Mouse (Mus musculus) midbrain, embryonic 16.5 days (tissue): Measurements from ENCODE around the gene Hnrnpf. TPM values are rescaled to one million over a fixed set of nuclear protein-coding genes. Genes with fewer than 3 reads are reported as not detected.

ENCODE experiments used
- ATAC-seq: fragments of 200-750 bp; cut with Nextera tagmentation; 2 replicates; pipeline ENCODE4 v1.8.0; 2017; ENCODE audit warnings: moderate TSS enrichment
- H3K27ac ChIP-seq: fragments of 300-500 bp; sonication (generic); 2 replicates; pipeline ENCODE4 v1.5.1; 2014; ENCODE audit warnings: mild to moderate bottlenecking, low read length, mixed read lengths
- H3K27me3 ChIP-seq: fragments of 300-500 bp; sonication (generic); 2 replicates; pipeline ENCODE4 v1.6.1; 2014; ENCODE audit warnings: low read depth, low read length, mixed read lengths; ENCODE audit not compliant: control insufficient read depth, insufficient read depth
- H3K36me3 ChIP-seq: fragments of 300-500 bp; sonication (generic); 2 replicates; pipeline ENCODE4 v1.6.1; 2014; ENCODE audit warnings: mild to moderate bottlenecking, low read length, moderate library complexity, mixed read lengths; ENCODE audit not compliant: control insufficient read depth, insufficient read depth
- H3K4me1 ChIP-seq: fragments of 300-500 bp; sonication (generic); 2 replicates; pipeline ENCODE4 v1.6.1; 2014; ENCODE audit warnings: mild to moderate bottlenecking, low read length, mixed read lengths; ENCODE audit not compliant: control insufficient read depth, insufficient read depth
- H3K4me2 ChIP-seq: fragments of 300-500 bp; sonication (generic); 2 replicates; pipeline ENCODE4 v1.6.1; 2014; ENCODE audit warnings: mild to moderate bottlenecking, low read length, mixed read lengths
- H3K4me3 ChIP-seq: fragments of 300-500 bp; sonication (generic); 2 replicates; pipeline ENCODE4 v1.5.1; 2014; ENCODE audit warnings: low read depth, mild to moderate bottlenecking, low read length, moderate library complexity, mixed read lengths
- H3K9ac ChIP-seq: fragments of 300-500 bp; sonication (generic); 2 replicates; pipeline ENCODE4 v1.6.1; 2014; ENCODE audit warnings: low read depth, low read length, mixed read lengths
- H3K9me3 ChIP-seq: fragments of 300-500 bp; sonication (generic); replicated peaks from 2 replicates; pipeline ENCODE4 v1.6.1; 2014; ENCODE audit warnings: mild to moderate bottlenecking, low read length, mixed read lengths; ENCODE audit not compliant: control insufficient read depth, poor library complexity, severe bottlenecking
- WGBS: fragments of 180-500 bp; shearing (Covaris S2); extraction: QIAGEN DNeasy Blood & Tissue Kit; methylation state at CpG from one replicate; pipeline ENCODE4 v1.1.7; 2014; 5-methylcytosine and 5-hydroxymethylcytosine counted together
- microRNA-seq: library from miRNA; unstranded; fragments of <30 nt; microRNA quantifications from one replicate; pipeline ENCODE4, GENCODE M21; 2017
- polyA plus RNA-seq: library from polyadenylated mRNA; unstranded; fragments of >200 nt; fragmentation: Nextera tagmentation; extraction: Ambion mirVana; gene quantifications from 2 replicates; pipeline ENCODE4 v1.2.1, GENCODE M21; 2015

The Hnrnpf gene
- polyA plus RNA-seq, 1 experiment from 2014 or later = 226 TPM

DNA sequence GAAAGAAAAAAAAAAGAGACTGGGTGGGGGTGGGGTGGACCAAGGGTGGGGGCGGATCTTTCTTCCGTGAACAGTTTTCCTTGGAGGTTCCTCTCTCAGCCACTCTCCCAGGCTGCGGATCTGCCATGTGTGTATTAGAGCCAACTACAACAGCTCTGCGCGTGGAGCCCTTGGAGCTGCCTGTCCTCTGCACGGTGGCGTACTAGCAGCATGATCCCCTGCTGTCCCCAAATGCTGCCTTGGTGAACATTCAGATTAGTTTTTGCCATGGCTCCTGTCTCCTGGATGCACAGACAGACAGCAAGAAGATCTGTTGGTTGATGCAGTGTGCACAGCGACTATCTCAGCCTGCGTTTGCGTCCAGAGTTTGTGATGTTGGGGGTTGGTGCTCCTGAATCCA, 42.6 kb downstream of the Hnrnpf start:
- WGBS = 77% methylated on average over 10 of the region's 10 CpGs

GRCm38 (mm10) chr6:117943899-117944298, 43.8 kb downstream of the Hnrnpf start:
- 93% methylated on average over 2 of the region's 2 CpGs for WGBS
- Histone ChIP-seq H3K27ac (no peak overlapping the region), H3K9me3 (no peaks in the 10 kb centered on the region), H3K9ac (no peak overlapping the region), H3K27me3 (no peaks in the 10 kb centered on the region), H3K4me2 (no peak overlapping the region), H3K36me3 (no peaks in the 10 kb centered on the region), H3K4me1 (no peaks in the 10 kb centered on the region), H3K4me3 (no peak overlapping the region)
- ATAC-seq = no peak

More for the DNA sequence above, 42.6 kb downstream of the Hnrnpf start:
- H3K36me3 ChIP-seq = no peaks in the 10 kb centered on the region
- no peak overlapping the region for H3K4me3 ChIP-seq
- H3K9me3 ChIP-seq = no peaks in the 10 kb centered on the region
- no peaks in the 10 kb centered on the region for H3K4me1 ChIP-seq
- H3K9ac ChIP-seq = no peak overlapping the region
- no peak overlapping the region for H3K27ac ChIP-seq
- no peaks in the 10 kb centered on the region for H3K27me3 ChIP-seq
- H3K4me2 ChIP-seq = no peak overlapping the region
- ATAC-seq = no peak

DNA sequence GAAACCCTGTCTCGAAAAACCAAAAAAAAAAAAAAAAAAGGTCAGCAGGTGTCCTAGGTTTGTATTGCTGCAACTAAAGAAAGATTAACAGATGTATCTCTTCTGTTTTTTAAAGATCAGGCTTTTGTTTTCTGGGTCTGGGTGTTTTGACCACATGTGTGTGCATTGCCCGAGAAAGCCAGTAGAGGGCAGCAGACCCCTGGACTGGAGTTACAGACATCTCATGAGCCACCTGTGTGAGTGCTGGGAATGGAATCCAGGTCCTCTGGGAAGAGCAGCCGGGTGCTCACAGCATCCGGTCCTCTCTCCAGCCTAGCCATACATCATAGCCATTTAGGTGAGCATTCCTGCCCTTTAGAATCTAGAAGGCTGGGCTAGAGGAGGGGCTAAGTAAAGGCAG, 52.2 kb downstream of the Hnrnpf start:
- no peaks in the 10 kb centered on the region for H3K27me3 ChIP-seq
- H3K4me1 ChIP-seq = peaks cover 5% of the 10 kb centered on the region; the same call in 1 of the 2 replicates
- no peak overlapping the region for H3K4me2 ChIP-seq
- no peaks in the 10 kb centered on the region for H3K36me3 ChIP-seq
- H3K9me3 ChIP-seq = no peaks in the 10 kb centered on the region
- H3K27ac ChIP-seq = no peak overlapping the region
- no peak for ATAC-seq
- no peak overlapping the region for H3K9ac ChIP-seq
- H3K4me3 ChIP-seq = no peak overlapping the region
- 79% methylated on average over 4 of the region's 4 CpGs for WGBS

DNA sequence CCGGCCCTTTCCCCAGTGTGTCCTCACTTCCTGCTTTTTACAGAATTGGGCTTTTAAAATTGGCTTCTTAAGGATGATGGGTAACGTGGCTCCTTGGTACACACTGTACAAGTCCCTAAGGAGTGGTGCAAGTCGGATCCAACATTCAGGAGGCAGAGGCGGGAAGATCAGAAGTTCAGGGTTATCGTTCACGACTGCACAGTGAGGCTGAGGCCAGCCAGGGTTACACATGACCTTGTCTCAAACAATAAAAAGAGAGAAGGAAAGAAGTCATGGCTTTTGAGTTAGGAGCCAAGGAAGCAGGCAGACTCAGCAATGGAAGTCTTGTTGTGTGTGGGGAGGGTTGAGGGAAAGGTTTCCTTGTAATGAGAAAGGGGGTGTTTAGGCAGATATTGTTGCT, 56.0 kb downstream of the Hnrnpf start:
- H3K27ac ChIP-seq = no peak overlapping the region
- ATAC-seq = no peak
- H3K4me2 ChIP-seq = no peak overlapping the region
- no peaks in the 10 kb centered on the region for H3K9me3 ChIP-seq
- WGBS = 65% methylated on average over 6 of the region's 6 CpGs
- H3K27me3 ChIP-seq = no peaks in the 10 kb centered on the region
- no peak overlapping the region for H3K4me3 ChIP-seq
- H3K4me1 ChIP-seq = peaks cover 5% of the 10 kb centered on the region; the same call in 1 of the 2 replicates
- no peak overlapping the region for H3K9ac ChIP-seq
- H3K36me3 ChIP-seq = no peaks in the 10 kb centered on the region

DNA sequence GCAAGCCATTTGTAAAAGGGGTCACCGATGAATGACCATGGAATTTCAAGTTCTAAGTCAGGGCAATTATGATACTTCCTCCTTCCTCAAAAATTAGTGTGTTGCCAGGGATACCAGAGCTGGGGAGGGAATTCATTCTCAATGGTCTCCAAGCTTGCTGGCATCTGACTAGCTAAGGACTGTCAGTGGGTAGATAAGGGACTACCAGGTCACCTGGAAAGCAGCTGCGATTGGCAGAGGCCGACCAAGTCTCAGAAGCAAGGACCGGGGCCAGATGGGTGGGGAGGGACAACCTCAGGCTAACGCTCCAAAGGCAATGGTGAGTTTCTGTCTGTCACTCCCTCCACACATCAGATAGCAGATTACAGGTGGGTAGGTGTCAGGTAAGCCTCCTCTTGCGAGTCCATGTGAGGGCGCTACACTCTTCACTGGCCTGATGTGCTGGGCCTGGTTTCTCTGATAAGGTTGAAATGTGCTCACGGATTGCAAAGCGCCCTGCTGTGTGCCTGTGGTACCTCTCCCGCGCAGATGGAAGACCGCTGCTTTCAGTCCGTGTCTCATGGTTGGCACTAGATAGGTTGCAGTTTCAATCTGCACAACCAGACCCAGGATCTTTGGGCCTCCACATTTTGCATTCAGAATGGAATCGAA, 56.9 kb downstream of the Hnrnpf start:
- peaks cover 5% of the 10 kb centered on the region; the same call in 1 of the 2 replicates for H3K4me1 ChIP-seq
- no peak for ATAC-seq
- no peak overlapping the region for H3K4me3 ChIP-seq
- no peak overlapping the region for H3K27ac ChIP-seq
- no peaks in the 10 kb centered on the region for H3K36me3 ChIP-seq
- 20% methylated on average over 14 of the region's 14 CpGs for WGBS
- no peaks in the 10 kb centered on the region for H3K9me3 ChIP-seq
- H3K4me2 ChIP-seq = no peak overlapping the region
- H3K9ac ChIP-seq = no peak overlapping the region
- no peaks in the 10 kb centered on the region for H3K27me3 ChIP-seq

- Histone ChIP-seq H3K9ac (no peak overlapping the region), H3K4me1 (no peaks in the 10 kb centered on the region), H3K4me3 (no peak overlapping the region), H3K4me2 (no peak overlapping the region), H3K27ac (no peak overlapping the region), H3K27me3 (no peaks in the 10 kb centered on the region), H3K9me3 (no peaks in the 10 kb centered on the region), H3K36me3 (no peaks in the 10 kb centered on the region)
- 81% methylated on average over 3 of the region's 3 CpGs for WGBS
- ATAC-seq = no peak
These were observed 63.1 kb downstream of the Hnrnpf start for GRCm38 (mm10) chr6:117963201-117963600.

- 69% methylated on average over 9 of the region's 9 CpGs for whole genome bisulfite sequencing
These were observed 66.6 kb downstream of the Hnrnpf start for GRCm38 (mm10) chr6:117966729-117967128.

More at GRCm38 (mm10) chr6:117966729-117967128, 66.6 kb downstream of the Hnrnpf start:
- H3K9me3 ChIP-seq = no peaks in the 10 kb centered on the region
- no peak overlapping the region for H3K4me2 ChIP-seq
- no peak overlapping the region for H3K4me3 ChIP-seq
- no peak overlapping the region for H3K9ac ChIP-seq
- H3K4me1 ChIP-seq = no peaks in the 10 kb centered on the region
- no peak overlapping the region for H3K27ac ChIP-seq
- H3K36me3 ChIP-seq = no peaks in the 10 kb centered on the region
- ATAC-seq = no peak
- no peaks in the 10 kb centered on the region for H3K27me3 ChIP-seq

Small RNA genes within 50 kb of the gene (microRNA-seq; reads per million reads assigned to microRNA genes)
- not detected for gene Gm25535

Other genes with a start within 250 kb of the Hnrnpf start
- gene Zfp637, start 59.1 kb upstream of the Hnrnpf start, polyA plus RNA-seq = 138 and 141 TPM in 2 replicates
- 16.8 and 17.9 TPM in 2 replicates for gene Zfp239, start 38.2 kb upstream of the Hnrnpf start, polyA plus RNA-seq
- gene Fxyd4, start 37.4 kb downstream of the Hnrnpf start, polyA plus RNA-seq = 1.8 and 3.5 TPM in 2 replicates
- 7.8 and 8.8 TPM in 2 replicates for gene Rasgef1a, start 111.1 kb downstream of the Hnrnpf start, polyA plus RNA-seq
- 10.4 and 11.8 TPM in 2 replicates for gene Csgalnact2, start 238.8 kb downstream of the Hnrnpf start, polyA plus RNA-seq